Mouse (Mus musculus) midbrain, embryonic 11.5 days (tissue): ENCODE data around the gene Isca1. TPM values are rescaled to one million over a fixed set of nuclear protein-coding genes. Genes with fewer than 3 reads are reported as not detected.

ENCODE experiments used
- ATAC-seq: fragments of 200-750 bp; cut with Nextera tagmentation; 2 replicates; pipeline ENCODE4 v1.8.0; 2017; ENCODE audit warnings: moderate TSS enrichment, moderate library complexity; ENCODE audit not compliant: low FRiP score
- DNase-seq: peaks from one replicate; pipeline ENCODE4 v3.0.0; 2015; ENCODE audit warnings: low spot score; ENCODE audit errors: missing footprints
- H3K27ac ChIP-seq: fragments of 300-500 bp; sonication (generic); 2 replicates; pipeline ENCODE4 v1.5.1; 2014; ENCODE audit warnings: low read depth, low read length
- H3K27me3 ChIP-seq: fragments of 300-500 bp; sonication (generic); 2 replicates; pipeline ENCODE4 v1.6.1; 2014; ENCODE audit warnings: mild to moderate bottlenecking, low read length, moderate library complexity, mixed read lengths; ENCODE audit not compliant: control insufficient read depth, insufficient read depth
- H3K36me3 ChIP-seq: fragments of 300-500 bp; sonication (generic); 2 replicates; pipeline ENCODE4 v1.6.1; 2014; ENCODE audit warnings: mild to moderate bottlenecking, low read length, moderate library complexity, mixed read lengths; ENCODE audit not compliant: control insufficient read depth, insufficient read depth
- H3K4me1 ChIP-seq: fragments of 300-500 bp; sonication (generic); 2 replicates; pipeline ENCODE4 v1.6.1; 2014; ENCODE audit warnings: low read length; ENCODE audit not compliant: control insufficient read depth, insufficient read depth
- H3K4me2 ChIP-seq: fragments of 300-500 bp; sonication (generic); 2 replicates; pipeline ENCODE4 v1.6.1; 2014; ENCODE audit warnings: mild to moderate bottlenecking, moderate library complexity
- H3K4me3 ChIP-seq: fragments of 300-500 bp; sonication (generic); 2 replicates; pipeline ENCODE4 v1.5.1; 2014; ENCODE audit warnings: low read depth, low read length
- H3K9ac ChIP-seq: fragments of 300-500 bp; sonication (generic); 2 replicates; pipeline ENCODE4 v1.6.1; 2014; ENCODE audit warnings: low read length
- H3K9me3 ChIP-seq: fragments of 300-500 bp; sonication (generic); 2 replicates; pipeline ENCODE4 v1.6.1; 2016; ENCODE audit warnings: low read length; ENCODE audit not compliant: control insufficient read depth
- WGBS: fragments of 180-500 bp; shearing (Covaris S2); extraction: QIAGEN DNeasy Blood & Tissue Kit; methylation state at CpG from one replicate; pipeline ENCODE4 v1.1.7; 2014; 5-methylcytosine and 5-hydroxymethylcytosine counted together
- polyA plus RNA-seq: library from polyadenylated mRNA; unstranded; fragments of >200 nt; fragmentation: Nextera tagmentation; extraction: Ambion mirVana; gene quantifications from 2 replicates; pipeline ENCODE4 v1.2.1, GENCODE M21; 2014

Isca1 gene
- polyA plus RNA-seq = 131 and 146 TPM in 2 replicates

DNA sequence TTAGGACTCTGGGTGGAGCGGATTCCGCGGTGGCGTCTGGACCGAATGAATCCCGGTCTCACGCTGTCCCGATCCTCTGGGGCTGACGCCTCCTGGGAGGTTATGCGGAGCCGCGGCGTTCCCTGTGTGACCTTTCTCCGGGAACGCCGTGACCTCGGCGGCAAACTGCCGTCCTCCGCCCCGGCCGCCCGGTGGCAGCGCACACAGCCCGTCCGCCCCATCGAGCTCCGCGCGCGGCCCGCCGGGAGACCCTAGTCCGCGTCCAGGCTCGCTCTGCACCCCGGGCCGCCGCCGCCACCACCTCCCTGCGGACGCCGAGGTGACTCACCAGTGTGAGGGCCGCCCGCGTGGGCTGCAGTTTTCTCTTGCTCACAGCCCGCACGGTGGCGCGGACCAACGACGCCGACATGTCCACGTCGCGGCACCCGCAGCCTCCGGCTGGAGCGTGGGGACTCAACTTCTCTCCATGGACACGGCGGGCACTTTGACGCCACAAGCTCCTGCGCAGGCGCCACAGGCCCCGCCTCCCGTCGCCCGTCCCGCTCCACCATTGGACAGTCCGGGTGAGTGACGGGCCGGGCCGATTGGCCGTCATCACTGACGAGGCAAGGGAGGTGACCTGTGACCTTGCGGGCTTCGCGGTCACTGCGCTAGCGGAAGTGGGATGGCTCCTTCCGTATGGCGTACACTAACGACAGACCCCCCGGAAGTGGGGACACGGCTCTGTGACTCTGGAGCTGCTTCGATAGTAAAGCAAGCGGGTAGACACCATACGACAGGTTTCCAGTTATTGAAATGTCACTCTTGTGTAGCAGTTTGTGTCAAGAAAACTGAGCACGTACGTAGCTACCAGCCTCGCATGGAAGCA lies at the start of gene Isca1:
Isca1 (minus strand) TSS at position 515 of the 868 bp plus-strand sequence.
- H3K4me3 ChIP-seq = peak within 1 kb of the TSS; percentile 86
- H3K27ac ChIP-seq = peak within 1 kb of the TSS; percentile 97
- peak within 1 kb of the TSS; percentile 85 for H3K9ac ChIP-seq
- H3K4me1 ChIP-seq = peaks cover 30% of the 10 kb centered on the region
- peak; percentile 99 for ATAC-seq
- no peaks in the 10 kb centered on the region for H3K27me3 ChIP-seq
- under 1% methylated on average over 85 of the region's 91 CpGs for WGBS
- no peaks in the 10 kb centered on the region; the same call in 1 of the 2 replicates for H3K36me3 ChIP-seq
- peak; percentile 100 for DNase-seq
- peak within 1 kb of the TSS; percentile 70 for H3K4me2 ChIP-seq
- H3K9me3 ChIP-seq = no peaks in the 10 kb centered on the region

DNA sequence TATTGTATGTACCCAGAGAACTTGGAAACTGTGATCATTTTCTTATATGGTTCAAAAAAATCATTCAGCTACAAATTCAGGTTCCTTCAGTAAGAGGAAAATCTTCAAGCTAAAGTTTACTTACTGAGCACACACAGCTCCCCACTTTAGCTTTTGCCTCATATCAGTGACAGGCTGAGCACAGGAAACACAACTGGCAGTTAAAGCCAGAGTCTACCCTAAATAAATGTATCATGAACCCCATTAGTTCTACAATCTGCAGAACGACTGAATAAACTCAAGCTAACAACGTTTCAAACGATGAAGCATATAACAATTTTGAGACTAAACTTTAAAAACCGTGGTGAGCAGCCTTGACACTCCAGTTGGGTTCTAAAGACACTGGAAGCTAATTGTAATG lies 47.7 kb upstream of the Isca1 start:
- H3K4me2 ChIP-seq = no peak overlapping the region
- no peak overlapping the region for H3K4me3 ChIP-seq
- WGBS = 93% methylated on average over 4 of the region's 4 CpGs
- no peak overlapping the region for H3K9ac ChIP-seq
- H3K4me1 ChIP-seq = peaks cover 6% of the 10 kb centered on the region; the same call in 1 of the 2 replicates
- no peak for ATAC-seq
- H3K36me3 ChIP-seq = peaks cover 10% of the 10 kb centered on the region
- no peak overlapping the region for H3K27ac ChIP-seq
- DNase-seq = no peak
- H3K27me3 ChIP-seq = no peaks in the 10 kb centered on the region
- no peaks in the 10 kb centered on the region for H3K9me3 ChIP-seq

DNA sequence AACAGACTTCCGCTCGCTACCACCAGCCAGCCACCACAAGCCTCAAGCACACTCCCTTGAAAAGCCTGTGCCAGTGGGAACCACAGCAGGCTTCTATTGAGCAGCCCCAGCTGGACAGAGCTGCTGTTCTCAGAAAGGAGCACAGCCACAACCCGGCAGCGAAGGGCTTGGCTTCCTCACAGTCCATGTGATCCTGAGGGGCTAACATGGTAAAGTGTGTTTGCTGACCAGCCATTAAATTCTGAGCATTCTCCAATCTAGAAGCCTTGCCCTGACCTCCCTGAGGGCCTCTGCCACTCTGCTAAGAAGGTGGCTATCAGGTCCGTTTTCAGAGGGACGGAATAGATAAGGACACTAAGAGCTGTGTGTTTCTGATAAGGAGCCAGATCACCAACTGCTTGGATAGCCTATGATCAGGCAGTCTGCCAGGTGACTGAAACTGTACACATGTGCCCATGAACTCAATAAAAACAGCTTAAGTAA lies 44.5 kb upstream of the Isca1 start:
- no peak overlapping the region for H3K9ac ChIP-seq
- H3K27ac ChIP-seq = no peak overlapping the region
- peaks cover 19% of the 10 kb centered on the region for H3K36me3 ChIP-seq
- H3K4me1 ChIP-seq = no peaks in the 10 kb centered on the region
- no peak overlapping the region for H3K4me3 ChIP-seq
- no peak overlapping the region for H3K4me2 ChIP-seq
- no peaks in the 10 kb centered on the region for H3K9me3 ChIP-seq
- 80% methylated on average over 6 of the region's 6 CpGs for WGBS
- H3K27me3 ChIP-seq = no peaks in the 10 kb centered on the region
- DNase-seq (no peak), ATAC-seq (no peak)

DNA sequence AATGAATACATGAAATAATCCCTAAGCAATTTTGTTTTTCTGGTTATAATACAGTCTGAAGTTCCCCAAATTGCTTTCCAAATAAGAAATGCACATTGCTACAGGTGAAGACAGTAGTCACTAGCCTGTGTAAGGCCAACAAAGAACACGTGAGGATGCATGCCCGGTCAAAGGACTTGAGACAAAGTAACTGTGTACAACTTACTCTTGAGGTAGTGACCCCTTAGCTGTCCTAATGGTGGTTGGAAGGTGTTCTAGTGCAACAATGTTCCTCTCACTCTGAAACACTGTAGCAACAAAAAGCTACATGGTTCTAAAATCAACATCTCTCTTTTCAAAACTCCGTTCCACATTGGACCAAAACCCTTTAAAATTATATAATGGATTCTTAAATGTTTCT lies 42.0 kb upstream of the Isca1 start:
- H3K27me3 ChIP-seq = no peaks in the 10 kb centered on the region
- H3K4me3 ChIP-seq = no peak overlapping the region
- H3K36me3 ChIP-seq = peaks cover 23% of the 10 kb centered on the region
- DNase-seq (no peak), ATAC-seq (no peak)
- no peaks in the 10 kb centered on the region for H3K9me3 ChIP-seq
- no peak overlapping the region for H3K4me2 ChIP-seq
- H3K4me1 ChIP-seq = no peaks in the 10 kb centered on the region
- H3K27ac ChIP-seq = no peak overlapping the region
- WGBS = 95% methylated on average over 3 of the region's 3 CpGs
- no peak overlapping the region for H3K9ac ChIP-seq

DNA sequence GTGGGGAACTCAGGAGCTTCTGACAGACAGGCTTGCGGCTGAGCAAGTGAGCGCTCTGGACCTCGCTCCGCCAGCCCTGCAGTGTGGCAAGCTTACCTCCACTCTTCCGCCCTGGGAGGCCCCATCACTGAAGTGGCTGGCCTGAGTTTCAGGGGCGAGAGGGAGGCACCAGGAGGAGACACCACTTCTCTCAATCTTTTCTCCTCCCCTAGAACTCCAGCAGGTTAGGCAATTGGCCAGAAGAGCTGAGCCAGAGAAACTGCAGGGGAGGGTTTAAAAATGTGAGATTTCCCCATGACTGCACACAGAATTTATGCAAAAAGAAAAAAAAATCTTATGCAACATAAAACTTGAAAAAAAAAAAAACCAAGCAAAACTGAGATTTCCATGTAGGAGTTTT lies 31.4 kb upstream of the Isca1 start:
- Histone ChIP-seq H3K4me3 (no peak overlapping the region), H3K27ac (no peak overlapping the region), H3K36me3 (peaks cover 46% of the 10 kb centered on the region), H3K4me2 (no peak overlapping the region), H3K9ac (no peak overlapping the region), H3K4me1 (no peaks in the 10 kb centered on the region), H3K27me3 (no peaks in the 10 kb centered on the region), H3K9me3 (no peaks in the 10 kb centered on the region)
- DNase-seq (no peak), ATAC-seq (no peak)
- 83% methylated on average over 6 of the region's 6 CpGs for WGBS

DNA sequence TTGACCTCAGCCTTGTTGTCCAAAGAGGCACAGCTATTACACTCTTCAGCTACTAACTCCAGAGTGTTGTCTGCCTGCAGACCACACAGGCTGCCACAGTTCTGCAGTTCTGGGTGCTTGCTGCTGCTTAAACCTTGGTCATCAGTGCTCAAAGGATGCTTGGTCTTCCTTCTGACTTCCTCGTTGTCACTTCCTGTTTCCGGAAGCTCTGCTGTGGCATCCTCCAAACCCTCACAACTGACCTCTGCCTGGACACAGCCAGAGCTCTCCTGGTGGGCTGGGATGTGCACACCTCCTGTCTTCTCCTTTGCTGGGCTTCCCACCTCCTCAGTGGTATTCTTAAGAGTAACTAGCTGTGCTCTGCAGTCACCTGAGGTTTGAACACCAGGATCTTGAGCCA lies 30.5 kb upstream of the Isca1 start:
- Histone ChIP-seq H3K27me3 (no peaks in the 10 kb centered on the region), H3K9me3 (no peaks in the 10 kb centered on the region), H3K27ac (no peak overlapping the region), H3K4me2 (no peak overlapping the region), H3K36me3 (peaks cover 41% of the 10 kb centered on the region), H3K9ac (no peak overlapping the region), H3K4me3 (no peak overlapping the region), H3K4me1 (no peaks in the 10 kb centered on the region)
- 94% methylated on average over 2 of the region's 2 CpGs for WGBS
- no peak for ATAC-seq
- no peak for DNase-seq

DNA sequence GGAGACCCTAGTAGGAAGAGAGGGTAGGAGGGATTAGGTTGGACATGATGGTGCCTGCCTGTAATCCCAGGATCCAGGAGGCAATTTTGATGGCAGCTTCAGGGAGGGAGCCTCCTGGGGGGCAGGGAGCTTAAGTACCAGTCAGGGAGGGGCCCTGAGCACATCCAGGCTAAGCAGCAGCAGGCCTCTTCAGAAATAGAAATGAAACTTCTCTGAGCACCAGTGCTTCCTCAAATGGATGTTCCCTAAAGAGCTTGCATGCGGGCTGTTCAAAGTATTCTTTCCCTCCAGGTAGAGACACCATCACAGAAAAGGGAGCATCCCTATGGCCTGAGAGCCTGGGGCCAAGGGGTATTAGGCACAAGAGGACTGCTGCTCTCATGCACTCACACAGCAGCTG lies 28.7 kb upstream of the Isca1 start:
- WGBS = 94% methylated on average over 1 of the region's 1 CpGs

DNA sequence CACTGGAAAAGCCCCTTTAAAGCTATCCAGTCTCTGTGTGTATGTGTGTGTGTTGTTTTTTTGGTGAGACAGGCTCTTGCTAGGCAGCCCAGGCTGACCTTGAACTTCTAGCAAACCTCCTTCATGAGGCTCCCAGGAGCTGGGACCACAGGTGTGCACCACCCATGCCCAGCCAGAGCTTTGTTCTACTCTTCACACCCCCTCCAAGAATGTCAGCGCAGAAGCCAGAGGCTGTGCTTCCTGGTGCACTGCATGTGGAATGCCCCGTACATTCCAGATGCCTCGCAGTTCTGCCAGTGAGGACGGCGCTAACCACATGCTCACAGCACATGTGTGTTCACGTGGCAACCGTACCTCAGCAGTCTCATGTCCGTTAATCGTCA lies 26.8 kb upstream of the Isca1 start:
- no peaks in the 10 kb centered on the region for H3K4me1 ChIP-seq
- no peak overlapping the region for H3K9ac ChIP-seq
- WGBS = 96% methylated on average over 9 of the region's 9 CpGs
- DNase-seq = no peak
- H3K4me2 ChIP-seq = no peak overlapping the region
- H3K9me3 ChIP-seq = no peaks in the 10 kb centered on the region
- no peak overlapping the region for H3K27ac ChIP-seq
- no peaks in the 10 kb centered on the region for H3K27me3 ChIP-seq
- H3K36me3 ChIP-seq = peaks cover 38% of the 10 kb centered on the region
- no peak for ATAC-seq
- no peak overlapping the region for H3K4me3 ChIP-seq

More for the DNA sequence above, 28.7 kb upstream of the Isca1 start:
- Histone ChIP-seq H3K4me1 (no peaks in the 10 kb centered on the region), H3K36me3 (peaks cover 35% of the 10 kb centered on the region), H3K9me3 (no peaks in the 10 kb centered on the region), H3K4me3 (no peak overlapping the region), H3K4me2 (no peak overlapping the region), H3K9ac (no peak overlapping the region), H3K27ac (no peak overlapping the region), H3K27me3 (no peaks in the 10 kb centered on the region)
- ATAC-seq (no peak), DNase-seq (no peak)

DNA sequence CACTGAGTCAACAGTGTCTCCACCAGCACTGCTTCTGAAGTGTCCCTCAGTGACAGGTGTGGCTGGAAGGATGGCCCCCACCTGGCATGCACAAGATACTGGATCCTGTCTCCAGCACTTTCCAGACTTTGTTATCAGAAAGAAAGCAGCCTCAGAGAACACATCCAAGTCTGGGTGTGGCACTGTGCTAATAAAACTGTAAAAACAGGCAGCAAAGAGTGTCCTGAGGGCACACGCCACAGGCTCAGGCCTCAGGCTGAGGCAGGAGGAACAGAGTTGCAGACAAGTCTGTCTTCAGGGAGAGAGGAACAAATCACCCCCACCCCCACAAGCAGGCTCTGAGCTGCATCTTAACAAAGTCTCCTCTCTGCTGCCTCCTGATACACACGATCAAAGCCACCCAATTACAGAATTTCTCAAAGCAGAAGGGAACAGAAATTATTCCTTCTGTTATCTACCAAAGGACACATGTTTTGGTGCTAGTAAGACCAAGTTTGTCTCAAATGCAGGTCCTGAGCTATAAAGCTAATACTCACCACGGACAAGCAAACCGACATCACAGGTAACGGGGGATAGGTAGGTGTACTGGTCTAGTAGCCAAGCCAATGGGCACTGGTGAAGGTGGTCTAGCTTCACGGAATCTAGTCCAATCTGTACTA lies 26.3 kb upstream of the Isca1 start:
- Histone ChIP-seq H3K4me3 (no peak overlapping the region), H3K27me3 (no peaks in the 10 kb centered on the region), H3K36me3 (peaks cover 38% of the 10 kb centered on the region), H3K9me3 (no peaks in the 10 kb centered on the region), H3K9ac (no peak overlapping the region), H3K4me1 (no peaks in the 10 kb centered on the region), H3K4me2 (no peak overlapping the region), H3K27ac (no peak overlapping the region)
- ATAC-seq (no peak), DNase-seq (no peak)
- 90% methylated on average over 6 of the region's 6 CpGs for WGBS
